Mouse (Mus musculus) forebrain, embryonic 13.5 days (tissue): Measurements from ENCODE around the gene Mcu. TPM values are rescaled to one million over a fixed set of nuclear protein-coding genes. Genes with fewer than 3 reads are reported as not detected.
A peak's percentile ranks its signal among the peaks of the same experiment; 100 is the strongest.

Experiments
- ATAC-seq: fragments of 200-750 bp; cut with Nextera tagmentation; 2 replicates; pipeline ENCODE4 v1.8.0; 2017
- H3K27ac ChIP-seq: fragments of 300-500 bp; sonication (generic); 2 replicates; pipeline ENCODE4 v1.5.1; 2015; ENCODE audit warnings: inconsistent platforms, mild to moderate bottlenecking, moderate library complexity
- H3K27me3 ChIP-seq: fragments of 300-500 bp; sonication (generic); 2 replicates; pipeline ENCODE4 v1.6.1; 2015; ENCODE audit warnings: mild to moderate bottlenecking, inconsistent platforms
- H3K36me3 ChIP-seq: fragments of 300-500 bp; sonication (generic); 2 replicates; pipeline ENCODE4 v1.6.1; 2015; ENCODE audit warnings: mild to moderate bottlenecking, inconsistent platforms; ENCODE audit not compliant: poor library complexity, severe bottlenecking
- H3K4me1 ChIP-seq: fragments of 300-500 bp; sonication (generic); 2 replicates; pipeline ENCODE4 v1.6.1; 2015; ENCODE audit warnings: inconsistent platforms
- H3K4me2 ChIP-seq: fragments of 300-500 bp; sonication (generic); 2 replicates; pipeline ENCODE4 v1.6.1; 2015; ENCODE audit warnings: inconsistent platforms, mild to moderate bottlenecking, moderate library complexity
- H3K4me3 ChIP-seq: fragments of 300-500 bp; sonication (generic); 2 replicates; pipeline ENCODE4 v1.5.1; 2015; ENCODE audit warnings: mild to moderate bottlenecking, inconsistent platforms
- H3K9ac ChIP-seq: fragments of 300-500 bp; sonication (generic); 2 replicates; pipeline ENCODE4 v1.6.1; 2015; ENCODE audit warnings: mild to moderate bottlenecking, inconsistent platforms
- H3K9me3 ChIP-seq: fragments of 300-500 bp; sonication (generic); replicated peaks from 2 replicates; pipeline ENCODE4 v1.6.1; 2016; ENCODE audit warnings: inconsistent platforms
- WGBS: fragments of 180-500 bp; shearing (Covaris S2); methylation state at CpG from one replicate; pipeline ENCODE4 v1.1.7; 2015; 5-methylcytosine and 5-hydroxymethylcytosine counted together
- polyA plus RNA-seq: library from polyadenylated mRNA; unstranded; fragments of >200 nt; fragmentation: Nextera tagmentation; extraction: Ambion mirVana; gene quantifications from 2 replicates; pipeline ENCODE4 v1.2.1, GENCODE M21; 2015

Mcu gene
- polyA plus RNA-seq, 1 experiment from 2014 or later, result 18.1 TPM

DNA sequence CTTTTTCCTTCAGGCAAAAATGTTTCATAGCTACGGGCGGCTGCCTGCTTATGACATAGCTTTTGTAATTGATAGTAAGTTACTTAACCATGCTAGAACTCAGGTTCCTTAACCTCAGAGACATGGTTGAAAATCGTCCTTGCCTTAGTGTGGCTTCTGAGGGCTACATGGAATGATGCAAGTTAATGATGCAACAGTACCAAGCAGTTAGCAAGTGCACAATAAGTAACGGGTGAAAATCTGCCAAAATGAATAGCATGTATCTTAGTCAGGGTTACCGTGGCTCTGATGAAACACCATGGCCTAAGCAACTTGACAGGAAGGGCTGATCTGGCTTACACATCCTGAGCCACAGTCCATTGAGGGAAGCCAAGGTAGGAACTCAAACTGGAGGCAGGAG, 51.9 kb downstream of the Mcu start:
- Histone ChIP-seq H3K9me3 (no peaks in the 10 kb centered on the region), H3K27me3 (no peaks in the 10 kb centered on the region), H3K4me2 (no peak overlapping the region), H3K4me3 (no peak overlapping the region), H3K27ac (no peak overlapping the region), H3K9ac (no peak overlapping the region), H3K4me1 (peaks cover 27% of the 10 kb centered on the region), H3K36me3 (no peaks in the 10 kb centered on the region)
- ATAC-seq, result no peak
- WGBS, result 87% methylated on average over 5 of the region's 5 CpGs

GRCm38 (mm10) chr10:59562511-59562910, 54.0 kb downstream of the Mcu start:
- Histone ChIP-seq H3K9ac (no peak overlapping the region), H3K27me3 (no peaks in the 10 kb centered on the region), H3K4me3 (no peak overlapping the region), H3K4me2 (no peak overlapping the region), H3K27ac (no peak overlapping the region), H3K9me3 (no peaks in the 10 kb centered on the region), H3K36me3 (no peaks in the 10 kb centered on the region), H3K4me1 (peaks cover 10% of the 10 kb centered on the region)
- ATAC-seq, result no peak
- 87% methylated on average over 4 of the region's 4 CpGs for WGBS

- Histone ChIP-seq H3K9ac (no peak overlapping the region), H3K27me3 (no peaks in the 10 kb centered on the region), H3K9me3 (no peaks in the 10 kb centered on the region), H3K36me3 (no peaks in the 10 kb centered on the region), H3K27ac (no peak overlapping the region), H3K4me2 (no peak overlapping the region), H3K4me3 (no peak overlapping the region), H3K4me1 (peaks cover 6% of the 10 kb centered on the region; the same call in 1 of the 2 replicates)
- WGBS, result 82% methylated on average over 5 of the region's 5 CpGs
- no peak for ATAC-seq
Observed at GRCm38 (mm10) chr10:59560126-59560525, 56.4 kb downstream of the Mcu start.

GRCm38 (mm10) chr10:59558602-59559001, 57.9 kb downstream of the Mcu start:
- no peak for ATAC-seq
- Histone ChIP-seq H3K4me3 (no peak overlapping the region), H3K9me3 (no peaks in the 10 kb centered on the region), H3K4me1 (peaks cover 4% of the 10 kb centered on the region; the same call in 1 of the 2 replicates), H3K9ac (no peak overlapping the region), H3K36me3 (no peaks in the 10 kb centered on the region), H3K27ac (no peak overlapping the region), H3K4me2 (no peak overlapping the region), H3K27me3 (no peaks in the 10 kb centered on the region)
- WGBS, result 82% methylated on average over 4 of the region's 4 CpGs

DNA sequence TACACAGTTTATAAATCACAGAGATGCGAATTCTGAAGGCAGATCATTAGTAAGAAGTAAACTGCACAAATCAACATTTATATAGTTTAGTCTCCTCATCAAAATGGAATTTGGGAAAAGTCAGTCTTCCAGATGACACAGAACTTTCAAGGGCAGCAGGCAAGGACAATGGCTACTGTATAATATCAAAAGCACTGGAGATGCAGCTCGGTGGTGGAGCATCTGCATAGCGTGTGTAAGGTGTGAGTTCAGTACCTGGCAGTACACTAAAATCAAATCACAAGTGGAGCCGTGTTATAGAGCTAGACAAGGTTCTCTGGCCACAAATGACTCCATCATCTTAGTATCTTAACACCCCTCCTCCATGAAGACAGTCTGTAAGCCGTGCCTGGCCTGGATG, 58.3 kb downstream of the Mcu start:
- Histone ChIP-seq H3K36me3 (no peaks in the 10 kb centered on the region), H3K9me3 (no peaks in the 10 kb centered on the region), H3K27me3 (no peaks in the 10 kb centered on the region), H3K4me3 (no peak overlapping the region), H3K27ac (no peak overlapping the region), H3K4me1 (peaks cover 2% of the 10 kb centered on the region; the same call in 1 of the 2 replicates), H3K9ac (no peak overlapping the region), H3K4me2 (no peak overlapping the region)
- WGBS, result 88% methylated on average over 5 of the region's 5 CpGs
- ATAC-seq, result no peak

- WGBS, result 43% methylated on average over 5 of the region's 5 CpGs
- no peaks in the 10 kb centered on the region for H3K9me3 ChIP-seq
Observed at GRCm38 (mm10) chr10:59556541-59556940, 60.0 kb downstream of the Mcu start.

GRCm38 (mm10) chr10:59554243-59554642, 62.2 kb downstream of the Mcu start:
- H3K9ac ChIP-seq, result no peak overlapping the region
- no peak overlapping the region for H3K4me2 ChIP-seq
- peaks cover 16% of the 10 kb centered on the region for H3K4me1 ChIP-seq
- no peak for ATAC-seq
- H3K36me3 ChIP-seq, result no peaks in the 10 kb centered on the region
- no peak overlapping the region for H3K27ac ChIP-seq
- no peak overlapping the region for H3K4me3 ChIP-seq
- H3K9me3 ChIP-seq, result no peaks in the 10 kb centered on the region
- 96% methylated on average over 1 of the region's 1 CpGs for WGBS
- H3K27me3 ChIP-seq, result no peaks in the 10 kb centered on the region

More at GRCm38 (mm10) chr10:59556541-59556940, 60.0 kb downstream of the Mcu start:
- no peak for ATAC-seq
- no peak overlapping the region for H3K9ac ChIP-seq
- no peak overlapping the region for H3K4me3 ChIP-seq
- H3K4me1 ChIP-seq, result peaks cover 8% of the 10 kb centered on the region; the same call in 1 of the 2 replicates
- H3K36me3 ChIP-seq, result no peaks in the 10 kb centered on the region
- H3K27ac ChIP-seq, result no peak overlapping the region
- H3K4me2 ChIP-seq, result no peak overlapping the region
- no peaks in the 10 kb centered on the region for H3K27me3 ChIP-seq

GRCm38 (mm10) chr10:59552456-59552855, 64.0 kb downstream of the Mcu start:
- WGBS, result 66% methylated on average over 1 of the region's 1 CpGs
- Histone ChIP-seq H3K9me3 (no peaks in the 10 kb centered on the region), H3K27me3 (no peaks in the 10 kb centered on the region), H3K4me1 (peaks cover 21% of the 10 kb centered on the region), H3K27ac (no peak overlapping the region), H3K4me3 (no peak overlapping the region), H3K36me3 (no peaks in the 10 kb centered on the region), H3K9ac (no peak overlapping the region), H3K4me2 (no peak overlapping the region)
- no peak for ATAC-seq

DNA sequence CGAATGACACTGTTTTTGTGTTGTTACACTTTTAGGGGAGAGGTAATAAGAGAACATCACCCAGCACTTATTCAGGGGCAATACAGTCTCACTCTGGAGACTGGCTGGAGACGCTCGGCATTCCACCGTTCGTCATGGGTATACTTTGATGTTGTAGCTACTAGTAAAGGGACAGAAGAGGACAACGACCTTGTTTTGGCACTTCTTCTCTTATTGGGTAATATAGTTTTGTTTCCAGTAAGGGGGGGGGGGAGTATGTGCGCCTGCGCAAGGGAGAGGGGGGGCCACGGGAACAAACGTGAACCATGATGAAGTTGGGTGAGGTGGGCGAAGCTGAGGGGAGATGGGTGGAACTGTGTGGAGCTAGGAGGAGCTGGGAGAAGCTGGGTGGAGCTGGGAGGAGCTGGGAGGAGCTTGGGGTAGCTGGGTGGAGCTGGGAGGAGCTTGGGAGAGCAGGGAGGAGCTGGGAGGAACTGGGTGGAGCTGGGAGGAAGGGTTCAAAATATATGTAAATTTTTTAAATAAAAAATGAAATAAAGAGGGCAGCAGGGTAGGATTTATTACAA, 67.6 kb downstream of the Mcu start:
- H3K27me3 ChIP-seq, result no peaks in the 10 kb centered on the region
- peaks cover 24% of the 10 kb centered on the region for H3K4me1 ChIP-seq
- peaks cover 7% of the 10 kb centered on the region; the same call in 1 of the 2 replicates for H3K9me3 ChIP-seq
- H3K9ac ChIP-seq, result no peak overlapping the region
- H3K27ac ChIP-seq, result no peak overlapping the region
- 84% methylated on average over 11 of the region's 11 CpGs for WGBS
- no peak overlapping the region for H3K4me3 ChIP-seq
- no peak overlapping the region for H3K4me2 ChIP-seq
- H3K36me3 ChIP-seq, result peaks cover 6% of the 10 kb centered on the region; the same call in 1 of the 2 replicates
- 0 out of 2 replicates have a peak, but pooled peaks have one; percentile 48 for ATAC-seq

- H3K27ac ChIP-seq, result peak overlapping the region; percentile 44; the same call in 1 of the 2 replicates
- H3K4me1 ChIP-seq, result peaks cover 24% of the 10 kb centered on the region
- H3K27me3 ChIP-seq, result no peaks in the 10 kb centered on the region
- peaks cover 7% of the 10 kb centered on the region; the same call in 1 of the 2 replicates for H3K9me3 ChIP-seq
- peaks cover 6% of the 10 kb centered on the region; the same call in 1 of the 2 replicates for H3K36me3 ChIP-seq
- H3K9ac ChIP-seq, result no peak overlapping the region
- no peak overlapping the region for H3K4me3 ChIP-seq
- no peak for ATAC-seq
- no peak overlapping the region for H3K4me2 ChIP-seq
- 37% methylated on average over 6 of the region's 6 CpGs for WGBS
Observed at GRCm38 (mm10) chr10:59548211-59548610, 68.3 kb downstream of the Mcu start.

- ATAC-seq, result no peak
- H3K9me3 ChIP-seq, result peaks cover 7% of the 10 kb centered on the region; the same call in 1 of the 2 replicates
- H3K4me3 ChIP-seq, result no peak overlapping the region
- no peaks in the 10 kb centered on the region for H3K27me3 ChIP-seq
- WGBS, result 11% methylated on average over 7 of the region's 7 CpGs
- no peak overlapping the region for H3K9ac ChIP-seq
- 0 out of 2 replicates have a peak overlapping the region, but pooled peaks have one; percentile 3 for H3K4me2 ChIP-seq
- peaks cover 21% of the 10 kb centered on the region for H3K4me1 ChIP-seq
- H3K36me3 ChIP-seq, result peaks cover 6% of the 10 kb centered on the region; the same call in 1 of the 2 replicates
- H3K27ac ChIP-seq, result 0 out of 2 replicates have a peak overlapping the region, but pooled peaks have one; percentile 44
Observed at GRCm38 (mm10) chr10:59547426-59547825, 69.1 kb downstream of the Mcu start.

DNA sequence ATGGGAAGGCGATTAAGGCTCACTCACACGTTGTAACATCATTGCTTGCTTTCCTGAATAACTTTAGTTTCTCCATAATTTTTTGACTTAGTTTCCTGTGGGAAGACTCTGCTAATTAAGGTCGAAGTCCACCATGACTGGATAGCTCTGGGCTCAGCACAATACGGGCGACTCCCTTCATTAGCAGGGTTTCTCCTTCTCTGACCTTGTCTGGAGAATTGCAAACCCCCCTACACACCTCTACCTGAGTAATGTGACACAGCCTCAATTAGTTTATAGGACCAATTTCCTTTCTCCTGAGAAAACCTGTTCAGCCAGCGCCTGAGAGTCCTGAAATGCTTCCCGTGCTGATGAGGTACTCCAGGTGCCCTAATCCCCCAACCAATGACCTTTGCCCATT, 71.3 kb downstream of the Mcu start:
- peaks cover 6% of the 10 kb centered on the region; the same call in 1 of the 2 replicates for H3K36me3 ChIP-seq
- H3K27me3 ChIP-seq, result peaks cover 4% of the 10 kb centered on the region; the same call in 1 of the 2 replicates
- H3K4me3 ChIP-seq, result no peak overlapping the region
- H3K4me2 ChIP-seq, result no peak overlapping the region
- H3K4me1 ChIP-seq, result peaks cover 12% of the 10 kb centered on the region
- ATAC-seq, result no peak
- no peak overlapping the region for H3K9ac ChIP-seq
- 95% methylated on average over 7 of the region's 7 CpGs for WGBS
- peaks cover 7% of the 10 kb centered on the region; the same call in 1 of the 2 replicates for H3K9me3 ChIP-seq
- no peak overlapping the region for H3K27ac ChIP-seq
